Mouse (Mus musculus): ENCODE data around the gene Krtap17-1. TPM values are rescaled to one million over a fixed set of nuclear protein-coding genes. Genes with fewer than 3 reads are reported as not detected.
A peak's percentile ranks its signal among the peaks of the same experiment; 100 is the strongest.

Gene Krtap17-1
- polyA plus RNA-seq, 1 experiment = 0.27 TPM

GRCm38 (mm10) chr11:99964213-99964612 lies 29.6 kb downstream of the Krtap17-1 start:
- TF ChIP-seq CTCF (IDR thresholded peaks at IDR 0.05; ENCODE audit: borderline replicate concordance, extremely low read depth, insufficient read depth, insufficient read length) = peak; percentile 7; the same call in 1 of the 2 replicates
- TF ChIP-seq POLR2A (IDR thresholded peaks at IDR 0.05; ENCODE audit: borderline replicate concordance, extremely low read depth, insufficient read depth, insufficient read length, poor library complexity, severe bottlenecking) = no peak
- no peak for DNase-seq (ENCODE audit: low read depth)

- TF ChIP-seq POLR2A (IDR thresholded peaks at IDR 0.05; ENCODE audit: borderline replicate concordance, extremely low read depth, insufficient read depth, insufficient read length, poor library complexity, severe bottlenecking) = no peak
- no peak for TF ChIP-seq CTCF (IDR thresholded peaks at IDR 0.05; ENCODE audit: borderline replicate concordance, extremely low read depth, insufficient read depth, insufficient read length)
- no peak for DNase-seq (ENCODE audit: low read depth)
These were observed 45.6 kb downstream of the Krtap17-1 start, which contains the start of gene Krtap9-5 for GRCm38 (mm10) chr11:99948175-99948574. Gene Krtap9-5 (plus strand): TSS chr11:99948475.

Other genes with a start within 250 kb of the Krtap17-1 start
- gene Gm11595, start 221.1 kb downstream of the Krtap17-1 start, polyA plus RNA-seq (2012; rRNA removed) = not detected in 2 replicates
- gene Krtap4-8, start 213.3 kb downstream of the Krtap17-1 start, polyA plus RNA-seq (2012; rRNA removed) = not detected in 2 replicates
- gene Krtap4-9, start 208.8 kb downstream of the Krtap17-1 start, polyA plus RNA-seq (2012; rRNA removed) = not detected in 2 replicates
- gene Gm11596, start 200.5 kb downstream of the Krtap17-1 start, polyA plus RNA-seq (2012; rRNA removed) = not detected in 2 replicates
- not detected in 2 replicates for gene Gm11569, start 195.1 kb downstream of the Krtap17-1 start, polyA plus RNA-seq (2012; rRNA removed)
- gene Gm11554, start 189.5 kb downstream of the Krtap17-1 start, polyA plus RNA-seq (2012; rRNA removed) = not detected in 2 replicates
- not detected in 2 replicates for gene Krtap4-13, start 184.1 kb downstream of the Krtap17-1 start, polyA plus RNA-seq (2012; rRNA removed)
- gene Gm11564, start 178.3 kb downstream of the Krtap17-1 start, polyA plus RNA-seq (2012; rRNA removed) = not detected in 2 replicates
- gene 2300003K06Rik, start 155.9 kb downstream of the Krtap17-1 start, polyA plus RNA-seq (2012; rRNA removed) = not detected in 2 replicates
- gene Krtap4-16, start 142.4 kb downstream of the Krtap17-1 start, polyA plus RNA-seq (2012; rRNA removed) = not detected in 2 replicates
- not detected in 2 replicates for gene Gm11568, start 136.1 kb downstream of the Krtap17-1 start, polyA plus RNA-seq (2012; rRNA removed)
- not detected in 2 replicates for gene Gm11559, start 129.5 kb downstream of the Krtap17-1 start, polyA plus RNA-seq (2012; rRNA removed)
- not detected in 2 replicates for gene Krtap9-1, start 120.6 kb downstream of the Krtap17-1 start, polyA plus RNA-seq (2012; rRNA removed)
- gene Gm11567, start 114.8 kb downstream of the Krtap17-1 start, polyA plus RNA-seq (2012; rRNA removed) = not detected in 2 replicates
- gene Krtap31-1, start 86.1 kb downstream of the Krtap17-1 start, polyA plus RNA-seq (2012; rRNA removed) = not detected in 2 replicates
- not detected in 2 replicates for gene Gm11565, start 79.2 kb downstream of the Krtap17-1 start, polyA plus RNA-seq (2012; rRNA removed)
- gene Krtap31-2, start 57.7 kb downstream of the Krtap17-1 start, polyA plus RNA-seq (2012; rRNA removed) = not detected in 2 replicates
- not detected in 2 replicates for gene Krtap9-5, start 45.5 kb downstream of the Krtap17-1 start, polyA plus RNA-seq (2012; rRNA removed)
- gene Krtap29-1, start 14.9 kb downstream of the Krtap17-1 start, polyA plus RNA-seq (2012; rRNA removed) = not detected in 2 replicates
- gene Krtap16-1, start 7.4 kb downstream of the Krtap17-1 start, polyA plus RNA-seq (2012; rRNA removed) = 0.04 TPM in 1 of 2 replicates, not detected in the other
- gene Krt33a, start 22.2 kb upstream of the Krtap17-1 start, polyA plus RNA-seq (2012; rRNA removed) = not detected in 2 replicates
- gene Krt33b, start 35.9 kb upstream of the Krtap17-1 start, polyA plus RNA-seq (2012; rRNA removed) = 0.04 TPM in 1 of 2 replicates, not detected in the other
- not detected in 2 replicates for gene Krt34, start 47.6 kb upstream of the Krtap17-1 start, polyA plus RNA-seq (2012; rRNA removed)
- gene Krt31, start 56.6 kb upstream of the Krtap17-1 start, polyA plus RNA-seq (2012; rRNA removed) = not detected in 2 replicates
- gene Krt32, start 94.2 kb upstream of the Krtap17-1 start, polyA plus RNA-seq (2012; rRNA removed) = not detected in 2 replicates
- not detected in 2 replicates for gene Krt35, start 102.2 kb upstream of the Krtap17-1 start, polyA plus RNA-seq (2012; rRNA removed)
- gene Krt36, start 111.6 kb upstream of the Krtap17-1 start, polyA plus RNA-seq (2012; rRNA removed) = not detected in 2 replicates
- not detected in 2 replicates for gene Krt13, start 127.6 kb upstream of the Krtap17-1 start, polyA plus RNA-seq (2012; rRNA removed)
- 12.2 and 14.4 TPM in 2 replicates for gene Krt15, start 141.9 kb upstream of the Krtap17-1 start, polyA plus RNA-seq (2012; rRNA removed)
- 5.4 and 6.3 TPM in 2 replicates for gene Krt19, start 154.7 kb upstream of the Krtap17-1 start, polyA plus RNA-seq (2012; rRNA removed)
- gene Krt9, start 199.3 kb upstream of the Krtap17-1 start, polyA plus RNA-seq (2012; rRNA removed) = 0.05 and 0.10 TPM in 2 replicates
- gene Krt14, start 213.6 kb upstream of the Krtap17-1 start, polyA plus RNA-seq (2012; rRNA removed) = 22.8 and 36.6 TPM in 2 replicates

Measured in brain, embryonic 14.5 days (tissue).